Mouse (Mus musculus) cerebellum, adult 9-10 months (tissue): ENCODE data around the gene Nppb.

Source experiments
- DNase-seq: peaks from one replicate; pipeline ENCODE4 v3.0.0; 2022

The Nppb gene

DNA sequence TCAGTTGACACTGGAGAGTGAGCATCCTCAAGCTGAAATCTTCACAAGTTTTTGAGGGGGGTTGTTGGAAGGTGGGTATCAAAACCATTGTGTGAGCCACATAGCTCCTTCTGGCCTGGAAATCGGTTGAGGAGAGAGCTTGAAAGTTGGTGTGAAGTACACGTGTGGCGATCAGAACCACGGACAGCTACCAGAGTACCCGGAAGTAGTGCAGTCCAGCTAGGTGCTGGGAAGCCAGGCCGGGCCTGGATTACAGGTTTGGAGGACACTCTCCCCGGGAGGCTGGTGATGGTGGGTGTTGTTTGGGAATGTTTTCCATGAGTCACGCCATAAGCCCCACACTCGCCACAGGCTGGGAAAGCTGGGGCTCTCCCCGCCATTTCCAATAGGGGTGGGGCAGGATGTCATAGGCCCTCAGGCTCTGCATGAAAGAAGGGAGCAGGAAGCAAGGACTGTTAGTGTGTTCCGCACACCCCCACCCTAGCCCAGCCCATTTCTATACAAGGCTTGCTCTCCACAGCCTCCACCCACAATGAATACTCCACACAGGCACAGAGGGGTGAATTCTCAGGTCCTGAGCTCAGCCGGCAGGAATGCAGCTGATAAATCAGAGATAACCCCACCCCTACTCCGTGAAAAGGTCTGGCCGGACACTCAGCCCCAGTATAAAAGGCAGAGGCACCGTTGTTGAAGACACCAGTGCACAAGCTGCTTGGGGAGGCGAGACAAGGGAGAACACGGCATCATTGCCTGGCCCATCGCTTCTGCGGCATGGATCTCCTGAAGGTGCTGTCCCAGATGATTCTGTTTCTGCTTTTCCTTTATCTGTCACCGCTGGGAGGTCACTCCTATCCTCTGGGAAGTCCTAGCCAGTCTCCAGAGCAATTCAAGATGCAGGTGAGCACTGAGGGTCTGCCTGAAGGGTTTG, at the start of gene Nppb:
TSS of gene Nppb (plus strand) at position 584 of the 928 bp plus-strand sequence.
- DNase-seq = no peak

GRCm38 (mm10) chr4:147935904-147936303, 49.7 kb upstream of the Nppb start:
- no peak for DNase-seq

DNA sequence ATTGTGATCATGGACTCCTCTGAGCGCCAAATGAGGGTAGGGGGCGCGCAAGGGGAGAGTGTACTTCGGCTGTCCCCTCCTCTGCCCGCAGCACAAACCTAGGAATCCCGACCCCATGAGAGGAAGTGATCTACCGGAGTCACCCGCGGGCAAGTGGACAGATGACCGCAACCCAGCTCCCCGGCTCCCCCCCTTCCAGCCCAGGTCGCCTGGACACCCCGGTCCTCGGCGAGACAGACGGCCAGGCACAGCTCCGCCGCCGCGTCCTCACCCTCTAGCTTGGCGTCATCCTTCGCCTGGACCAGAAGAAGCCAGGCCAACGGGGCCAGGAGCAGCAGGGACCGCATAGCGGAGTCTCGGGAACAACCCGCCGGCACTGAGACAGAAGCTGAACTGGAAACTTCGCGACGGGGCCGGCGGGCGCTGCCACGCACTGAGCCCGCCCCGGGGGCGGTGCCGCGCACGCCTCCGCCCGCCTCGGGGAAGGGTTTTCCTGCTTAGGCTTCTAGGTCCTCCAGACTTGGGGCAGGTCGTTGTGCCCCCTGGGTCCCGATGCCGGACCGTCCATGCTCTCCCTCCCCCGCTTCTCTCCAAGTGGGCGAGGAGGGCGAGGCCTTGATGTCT, 49.1 kb upstream of the Nppb start, which contains the start of gene Plod1:
TSS of gene Plod1 (minus strand) at position 437 of the 624 bp plus-strand sequence.
- peak; percentile 62 for DNase-seq

GRCm38 (mm10) chr4:147937021-147937420, 48.6 kb upstream of the Nppb start:
- no peak for DNase-seq

- DNase-seq = no peak
These were observed 48.1 kb upstream of the Nppb start for GRCm38 (mm10) chr4:147937486-147937885.

DNA sequence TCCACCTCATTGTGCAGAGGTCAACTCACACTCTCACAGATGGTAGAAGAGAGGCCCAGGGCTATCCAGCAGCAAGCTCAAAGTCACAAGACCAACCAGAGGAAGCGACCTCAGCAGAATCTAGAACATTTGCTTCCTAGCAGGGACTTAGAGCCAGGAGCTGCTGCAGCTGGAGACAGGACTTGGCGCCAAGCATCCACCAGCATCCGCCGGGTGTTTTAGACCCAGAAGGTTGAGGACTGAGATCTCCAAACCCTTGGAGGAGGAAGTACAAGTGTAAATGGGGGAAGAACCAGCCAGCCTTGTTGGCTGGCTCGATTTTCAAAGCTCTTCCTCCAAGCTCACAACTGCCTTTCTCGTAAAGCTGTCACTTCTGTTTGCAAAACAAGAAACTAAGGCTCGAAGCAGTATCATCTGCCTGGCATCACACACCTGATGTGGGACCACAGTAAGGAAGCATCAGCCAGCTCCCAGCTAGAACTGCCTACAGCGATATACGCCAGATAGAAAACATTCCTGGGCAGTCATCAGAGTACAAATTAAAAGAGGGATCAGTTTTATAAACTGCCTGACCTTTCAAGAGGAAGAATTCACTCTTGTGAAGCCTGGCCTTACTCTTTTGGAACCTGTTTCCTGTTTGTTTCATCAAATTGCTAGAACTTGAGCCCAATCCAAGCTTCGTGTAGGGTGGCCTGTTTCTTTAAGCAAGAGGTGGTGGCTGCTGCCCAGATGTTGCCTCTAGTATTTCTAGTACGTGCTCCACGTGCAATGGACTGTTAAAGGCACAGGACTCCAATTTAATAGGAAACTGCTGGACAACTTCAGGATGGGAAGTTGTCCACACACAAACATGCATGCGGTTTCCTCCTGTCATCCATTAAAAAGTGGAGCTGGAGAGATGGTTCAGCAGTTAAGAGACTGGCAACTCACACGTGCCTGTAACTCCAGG, 47.2 kb upstream of the Nppb start:
- DNase-seq = no peak

DNA sequence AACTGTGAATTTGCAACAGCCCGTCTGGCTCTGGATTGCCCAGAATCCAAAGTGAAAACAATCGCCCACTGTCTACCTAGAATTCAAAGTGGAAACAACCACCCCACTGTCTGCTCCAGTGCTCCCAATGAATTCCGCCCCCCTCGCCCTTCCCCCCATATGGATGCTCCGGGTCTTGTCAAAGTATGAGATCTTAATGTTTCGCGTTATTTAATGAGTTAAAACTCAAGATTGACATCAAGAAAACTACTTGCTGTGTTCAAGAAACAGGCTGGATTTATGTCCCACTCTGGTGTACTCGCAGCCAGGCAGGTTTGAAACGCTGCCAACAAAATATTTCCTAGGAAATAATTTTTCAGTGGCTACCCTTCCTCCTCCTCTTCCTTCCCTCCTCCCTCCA, 45.5 kb upstream of the Nppb start:
- peak; percentile 63 for DNase-seq

GRCm38 (mm10) chr4:147940576-147941044, 45.0 kb upstream of the Nppb start, which contains the start of gene 2510039O18Rik:
Gene 2510039O18Rik, plus strand, starts transcription at chr4:147940895.
- DNase-seq = peak; percentile 78

DNA sequence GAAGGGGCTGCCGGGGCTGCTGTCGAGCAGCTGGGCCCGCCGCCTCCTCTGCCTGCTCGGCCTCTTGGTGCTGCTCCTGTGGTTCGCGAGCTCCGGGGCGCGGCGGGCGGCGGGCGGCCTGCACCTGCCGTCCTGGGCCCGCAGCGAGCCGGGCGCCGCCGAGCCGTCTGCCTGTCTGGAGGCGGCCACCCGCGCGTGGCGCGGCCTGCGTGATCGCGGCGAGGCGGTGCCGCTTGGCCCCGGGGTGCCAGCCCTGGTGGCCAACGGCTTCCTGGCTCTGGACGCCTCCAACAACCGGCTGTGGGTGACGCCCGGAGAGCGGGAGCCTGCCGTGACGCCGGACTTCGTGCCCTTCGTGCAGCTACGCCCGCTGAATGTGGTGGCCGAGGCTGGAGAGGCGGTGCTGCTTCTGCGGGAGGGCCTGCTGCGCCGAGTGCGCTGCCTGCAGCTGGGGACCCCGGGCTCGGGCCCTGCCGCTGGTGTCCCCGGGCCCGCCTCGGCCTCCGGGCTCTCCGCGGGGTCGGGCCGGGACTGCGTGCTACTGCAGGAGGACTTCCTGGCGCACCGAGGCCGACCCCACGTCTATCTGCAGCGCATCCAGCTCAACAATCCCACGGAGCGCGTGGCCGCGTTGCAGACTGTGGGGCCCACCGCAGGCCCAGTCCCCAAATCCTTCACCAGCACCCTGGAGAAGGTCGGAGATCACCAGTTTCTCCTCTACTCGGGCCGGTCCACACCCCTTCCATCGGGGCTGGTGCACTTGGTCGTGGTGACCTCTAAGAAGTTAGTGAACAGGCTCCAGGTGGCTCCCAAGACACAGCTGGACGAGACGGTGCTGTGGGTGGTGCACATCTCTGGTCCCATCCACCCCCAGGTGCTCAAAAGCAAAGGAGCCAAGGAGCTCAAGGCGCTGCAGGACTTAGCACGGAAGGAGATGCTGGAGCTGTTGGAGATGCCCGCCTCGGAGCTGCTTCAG, 44.3 kb upstream of the Nppb start:
- DNase-seq = no peak

- DNase-seq = no peak
These were observed 42.6 kb upstream of the Nppb start for GRCm38 (mm10) chr4:147943005-147943404.

GRCm38 (mm10) chr4:147947511-147947910, 38.1 kb upstream of the Nppb start:
- no peak for DNase-seq

DNA sequence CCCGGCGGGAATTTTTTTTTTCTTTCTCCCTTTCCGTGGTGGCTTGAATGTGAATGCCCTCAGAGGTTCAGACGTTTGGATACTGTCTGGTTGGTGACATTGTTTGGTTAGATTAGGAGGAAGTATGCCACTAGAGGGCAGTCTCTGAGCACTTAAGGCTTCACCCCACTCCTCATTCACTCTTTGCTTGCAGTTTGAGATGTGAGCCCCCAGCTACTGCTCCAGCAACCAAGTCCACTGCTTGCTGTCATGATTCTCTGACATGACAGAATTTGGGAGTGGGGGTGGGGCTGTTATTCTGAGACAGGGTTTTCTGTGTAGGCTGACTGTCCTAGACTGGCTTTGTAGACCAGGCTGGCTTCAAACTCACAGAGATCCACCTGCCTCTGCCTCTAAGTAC, 32.0 kb upstream of the Nppb start:
- DNase-seq = no peak

GRCm38 (mm10) chr4:147957141-147957540, 28.4 kb upstream of the Nppb start:
- DNase-seq = no peak

DNA sequence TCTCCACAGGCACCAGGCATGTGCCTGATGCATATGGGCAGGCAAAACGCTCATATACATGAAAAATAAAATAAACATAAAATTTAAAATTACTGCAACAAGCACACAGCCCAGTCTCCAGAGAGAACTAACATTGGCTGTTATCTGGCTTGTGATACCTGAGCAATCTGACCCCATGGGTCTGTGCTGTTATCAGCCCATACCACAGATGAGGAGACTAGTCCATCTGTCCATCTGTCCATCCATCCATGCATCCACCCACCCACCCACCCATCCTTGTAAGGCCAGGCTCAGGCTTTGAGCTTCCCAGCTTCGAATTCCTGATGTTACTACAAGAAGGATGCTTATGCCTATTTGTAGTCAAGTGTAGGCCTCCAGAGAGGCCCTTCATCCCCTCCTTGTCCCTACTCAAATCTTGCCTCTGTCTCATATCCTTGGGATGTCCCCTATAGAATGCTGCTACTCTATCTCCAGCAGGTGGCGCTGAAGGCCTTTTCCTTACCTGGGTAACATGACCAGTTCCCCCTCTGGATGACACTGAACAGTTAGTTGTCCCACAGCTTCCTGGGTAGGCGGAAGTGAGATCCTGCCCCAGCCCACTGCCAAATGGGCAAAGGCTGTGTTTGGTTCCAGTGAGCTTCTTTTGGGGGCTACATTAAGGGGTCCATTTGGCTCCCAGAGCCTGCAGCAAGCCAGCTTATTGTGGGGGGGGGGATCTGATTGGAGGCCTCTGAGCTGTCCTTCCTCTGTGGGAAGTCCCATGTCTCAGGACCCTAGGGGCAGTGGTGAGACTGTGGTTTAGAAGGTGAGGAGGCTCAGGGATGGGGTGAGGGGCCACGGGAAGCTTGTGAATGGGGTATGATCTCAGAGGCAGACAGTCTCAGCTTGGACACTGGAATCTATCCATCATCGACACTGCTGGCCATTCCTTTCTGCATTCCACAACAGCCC, 25.4 kb upstream of the Nppb start:
- peak; percentile 50 for DNase-seq

DNA sequence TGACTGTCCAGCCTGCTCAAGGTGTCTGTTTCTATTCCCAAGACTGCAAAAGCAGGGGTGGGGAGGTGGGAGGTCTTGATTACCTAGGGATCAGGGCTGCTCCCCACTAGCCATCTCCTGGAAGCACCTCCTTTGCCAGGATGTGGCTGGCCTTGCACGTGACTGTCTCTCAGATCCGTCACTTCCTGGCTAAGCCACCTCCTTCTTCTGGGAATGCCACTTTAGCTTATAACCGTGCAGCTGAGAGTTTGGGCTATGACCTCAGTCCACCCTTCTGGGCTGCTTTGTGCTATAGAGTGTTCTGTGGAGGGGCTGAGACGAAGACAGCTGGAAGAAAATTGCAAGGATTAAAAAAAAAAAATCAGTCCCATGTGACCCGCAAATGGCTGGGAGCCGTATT, 22.8 kb upstream of the Nppb start:
- DNase-seq = no peak

DNA sequence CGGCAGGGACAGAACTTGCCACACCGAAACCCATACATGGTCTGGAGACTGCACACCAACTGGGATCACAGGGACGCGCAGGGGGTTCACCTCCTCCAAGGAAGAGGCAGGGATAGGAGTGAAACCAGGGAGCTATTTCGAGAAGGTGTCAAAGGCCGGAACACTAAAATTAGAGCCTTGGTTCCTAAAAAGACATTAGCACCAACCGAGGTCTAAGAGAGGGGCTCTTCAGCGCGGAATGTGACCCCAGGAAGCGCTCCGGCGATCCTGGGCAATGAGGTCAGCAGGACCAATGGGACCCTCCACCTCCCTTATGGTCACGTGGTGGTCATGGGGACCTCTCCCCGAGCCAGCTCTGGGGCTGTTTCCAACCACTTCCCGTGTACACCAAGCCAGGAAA, 22.0 kb upstream of the Nppb start:
- DNase-seq = no peak

DNA sequence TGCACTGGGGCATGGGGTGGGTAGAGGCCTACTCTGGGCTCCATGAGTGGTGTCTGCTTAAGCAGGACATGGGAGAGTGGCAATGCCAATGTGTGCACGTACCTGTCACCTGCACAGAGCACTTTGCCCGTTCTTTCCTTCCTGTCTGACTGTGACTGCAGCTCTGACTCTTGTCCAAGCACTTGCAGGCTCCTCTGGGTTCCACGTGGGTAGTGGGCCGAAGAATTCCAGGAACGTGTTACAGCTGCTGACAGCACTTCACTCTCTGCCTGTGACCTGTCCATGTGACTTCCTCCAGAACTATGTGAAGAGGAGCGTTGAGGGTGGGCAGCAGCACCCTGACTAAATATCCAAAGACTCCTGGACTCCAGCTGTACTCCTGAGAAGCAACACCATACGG, 19.9 kb upstream of the Nppb start:
- DNase-seq = no peak

DNA sequence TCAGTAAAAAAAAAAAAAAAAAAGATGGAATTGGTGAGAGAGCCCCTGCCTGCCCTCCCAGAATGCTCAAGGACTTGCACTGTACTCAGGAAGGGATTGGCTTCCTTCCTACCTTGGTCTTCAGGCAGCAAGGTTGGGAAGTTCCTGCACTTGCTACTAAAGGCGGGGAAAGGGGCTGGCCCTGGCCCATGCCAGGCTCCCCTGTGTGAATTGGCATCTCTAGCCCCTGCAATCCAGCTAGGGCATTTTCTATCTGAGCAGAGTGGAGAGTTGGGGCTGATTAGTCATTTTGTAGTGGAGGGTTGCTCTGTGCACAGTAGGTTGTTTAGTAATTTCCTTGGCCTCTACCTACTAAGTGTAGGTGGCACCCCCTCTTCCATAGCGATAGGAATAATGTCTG, 16.8 kb upstream of the Nppb start:
- no peak for DNase-seq

GRCm38 (mm10) chr4:147969337-147969736, 16.3 kb upstream of the Nppb start:
- DNase-seq = no peak

- DNase-seq = no peak
These were observed 9.4 kb upstream of the Nppb start for GRCm38 (mm10) chr4:147976237-147976636.
